Mouse (Mus musculus) neural tube, postnatal 0 days (tissue): Measurements from ENCODE around the gene Fanca. TPM values are rescaled to one million over a fixed set of nuclear protein-coding genes. Genes with fewer than 3 reads are reported as not detected.

Experiments
- polyA plus RNA-seq: library from polyadenylated mRNA; unstranded; fragments of >200 nt; fragmentation: Nextera tagmentation; extraction: Ambion mirVana; gene quantifications from 2 replicates; pipeline ENCODE4 v1.2.1, GENCODE M21; 2015

Fanca gene
- 3.0 and 7.2 TPM in 2 replicates for polyA plus RNA-seq

DNA sequence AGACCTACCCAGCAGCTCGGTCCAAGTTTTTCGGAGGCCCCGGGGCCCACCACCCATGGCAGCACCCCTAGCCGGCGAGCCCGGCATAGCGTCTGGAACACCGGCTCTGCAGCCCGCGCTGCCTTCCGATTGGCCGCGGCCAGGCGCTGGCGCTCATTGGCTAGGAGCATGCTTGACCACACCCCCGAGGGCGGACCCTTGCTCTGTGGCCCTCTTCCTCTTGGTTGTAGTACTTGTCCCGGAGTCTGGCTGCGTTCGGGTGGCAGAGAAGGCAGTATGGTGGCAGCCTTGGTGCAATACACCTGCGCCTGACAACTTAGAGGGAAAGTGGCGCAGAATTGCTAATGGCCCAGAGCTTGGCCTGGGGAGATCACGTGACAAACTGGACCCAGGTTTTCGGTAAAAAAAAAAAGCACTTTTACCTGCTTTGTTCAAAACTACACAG is at the start of gene Fanca:
Gene Fanca, minus strand, starts transcription at position 110 of the 445 bp plus-strand sequence.

DNA sequence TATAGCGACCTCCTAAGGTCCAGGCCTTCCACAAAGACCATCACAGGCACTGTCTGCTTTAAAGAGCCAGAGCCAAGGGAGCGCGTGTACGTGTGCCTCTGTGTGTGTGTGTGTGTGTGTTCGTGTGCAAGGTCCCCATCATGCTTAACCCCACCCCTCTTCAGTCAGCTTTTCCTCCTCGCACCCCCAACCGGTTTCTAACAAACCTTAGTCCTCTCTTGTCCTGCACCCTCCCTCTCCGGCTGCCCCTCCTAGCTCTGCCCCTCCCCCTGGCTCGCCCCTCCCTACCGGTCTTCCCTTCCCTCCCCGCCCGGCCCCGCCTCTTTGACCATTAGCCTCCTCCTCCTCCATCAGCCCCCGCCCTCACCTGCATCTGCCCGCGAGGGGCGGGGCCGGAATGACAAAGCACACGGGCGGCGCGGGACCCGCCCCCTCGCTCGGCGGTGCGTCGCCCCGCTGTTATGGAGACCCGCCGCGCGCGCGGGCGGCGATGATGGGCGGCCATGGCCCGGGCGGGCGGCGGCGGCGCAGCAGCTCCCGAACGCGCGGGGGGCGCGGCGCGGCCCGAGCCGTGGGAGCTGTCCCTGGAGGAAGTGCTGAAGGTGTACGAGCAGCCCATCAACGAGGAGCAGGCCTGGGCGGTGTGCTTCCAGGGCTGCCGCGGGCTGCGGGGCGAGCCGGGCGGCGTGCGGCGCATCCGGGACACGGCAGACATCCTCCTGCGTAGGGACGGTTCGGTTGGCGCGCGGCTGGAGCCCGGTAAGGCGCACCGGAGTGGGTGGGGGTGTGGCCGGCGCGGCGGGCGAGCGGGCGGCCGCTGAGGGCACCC is 14.1 kb upstream of the Fanca start, which contains the start of gene Spire2:
Gene Spire2, plus strand, starts transcription at position 452 of the 829 bp plus-strand sequence.

DNA sequence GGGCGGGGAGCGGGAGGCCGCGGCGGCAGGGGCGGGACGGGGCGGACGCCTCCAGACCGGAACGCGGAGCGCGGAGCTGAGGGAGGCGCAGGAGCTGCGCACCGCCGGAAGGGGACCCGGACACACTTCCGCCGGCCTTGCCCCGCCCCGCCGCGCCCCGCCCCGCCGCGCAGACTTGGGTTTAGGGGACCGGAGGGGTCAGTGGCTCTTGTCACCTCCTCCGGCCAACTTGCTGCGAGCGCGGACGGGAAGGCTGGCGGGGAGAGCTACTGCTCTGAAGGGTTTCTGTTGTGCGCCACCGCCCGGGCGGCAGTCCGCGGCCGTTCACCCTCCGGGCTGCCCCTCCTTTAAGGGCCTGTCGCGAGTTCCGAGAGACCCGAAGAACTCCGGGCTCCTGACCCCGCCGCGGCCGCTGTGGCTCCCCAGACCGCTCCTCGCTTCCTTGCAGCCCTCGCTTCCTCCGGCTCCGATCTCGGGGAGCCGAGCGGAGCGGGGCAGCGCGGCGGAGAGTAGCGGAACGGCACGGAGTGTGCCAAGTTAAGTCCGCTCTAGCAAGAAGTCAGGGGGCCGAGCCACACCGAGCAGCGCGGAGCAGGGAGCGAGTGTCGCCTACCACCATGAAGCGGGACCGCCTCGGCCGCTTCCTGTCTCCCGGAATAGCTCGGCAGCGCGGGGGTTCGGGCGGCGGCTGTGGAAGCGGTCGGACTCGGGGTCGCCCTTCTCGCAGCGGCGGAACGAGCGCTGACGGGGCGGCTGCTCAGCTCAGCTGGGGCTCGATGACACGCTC is 64.1 kb downstream of the Fanca start, which contains the start of the genes Zfp276 and Vps9d1:
Gene Zfp276, plus strand, starts transcription at position 97 of the 787 bp plus-strand sequence.
Gene Vps9d1, minus strand, starts transcription at position 250 of the 787 bp plus-strand sequence.

DNA sequence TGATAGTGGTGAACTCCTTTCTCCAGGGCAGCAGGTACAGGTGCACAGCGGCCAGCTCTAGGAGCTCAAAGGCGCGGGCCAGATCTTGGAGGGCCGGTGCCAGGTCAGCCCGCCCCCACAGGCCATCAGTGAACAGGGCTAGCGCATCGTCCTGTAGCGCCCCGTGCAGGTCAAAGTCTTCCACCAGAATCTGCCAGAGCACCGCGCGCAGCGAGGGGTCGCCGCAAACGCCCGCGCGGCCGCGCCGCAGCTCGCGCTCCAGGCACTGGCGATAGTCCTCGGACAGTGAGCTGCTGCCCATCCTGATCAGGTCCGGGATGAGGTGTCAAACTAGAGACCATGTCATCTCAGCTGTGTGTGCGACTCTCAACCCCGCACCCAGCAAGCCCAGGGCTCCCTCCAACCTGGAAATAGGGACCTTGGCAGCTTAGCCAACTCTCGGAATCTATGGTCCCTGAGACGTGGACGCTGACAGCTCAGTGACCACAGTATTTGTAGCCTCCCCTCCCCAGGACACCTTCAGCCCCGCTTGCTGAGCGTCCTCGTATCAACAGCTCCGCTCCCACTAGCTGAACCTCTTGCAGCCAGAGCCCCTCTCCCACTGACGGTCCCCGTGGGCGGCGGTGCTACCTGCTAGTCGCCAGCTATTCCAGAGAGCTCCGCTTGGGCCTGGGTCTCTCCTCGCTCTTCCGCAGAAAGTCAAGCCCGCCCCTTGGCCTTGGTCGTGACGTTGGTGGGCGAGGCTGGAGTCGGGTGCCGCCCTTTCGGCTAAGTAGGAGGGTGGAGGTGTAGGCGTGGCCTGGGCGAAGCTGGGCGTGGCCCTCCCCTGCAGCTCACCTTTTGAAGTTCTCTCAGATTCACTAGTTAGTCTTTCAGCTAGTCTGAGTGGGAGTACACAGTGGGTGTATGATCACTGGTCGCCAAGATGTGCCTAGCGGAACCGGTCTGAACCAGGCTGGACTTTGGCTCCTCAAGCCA is 82.6 kb downstream of the Fanca start, which contains the start of gene Spata2l:
Gene Spata2l, minus strand, starts transcription at position 714 of the 978 bp plus-strand sequence.

DNA sequence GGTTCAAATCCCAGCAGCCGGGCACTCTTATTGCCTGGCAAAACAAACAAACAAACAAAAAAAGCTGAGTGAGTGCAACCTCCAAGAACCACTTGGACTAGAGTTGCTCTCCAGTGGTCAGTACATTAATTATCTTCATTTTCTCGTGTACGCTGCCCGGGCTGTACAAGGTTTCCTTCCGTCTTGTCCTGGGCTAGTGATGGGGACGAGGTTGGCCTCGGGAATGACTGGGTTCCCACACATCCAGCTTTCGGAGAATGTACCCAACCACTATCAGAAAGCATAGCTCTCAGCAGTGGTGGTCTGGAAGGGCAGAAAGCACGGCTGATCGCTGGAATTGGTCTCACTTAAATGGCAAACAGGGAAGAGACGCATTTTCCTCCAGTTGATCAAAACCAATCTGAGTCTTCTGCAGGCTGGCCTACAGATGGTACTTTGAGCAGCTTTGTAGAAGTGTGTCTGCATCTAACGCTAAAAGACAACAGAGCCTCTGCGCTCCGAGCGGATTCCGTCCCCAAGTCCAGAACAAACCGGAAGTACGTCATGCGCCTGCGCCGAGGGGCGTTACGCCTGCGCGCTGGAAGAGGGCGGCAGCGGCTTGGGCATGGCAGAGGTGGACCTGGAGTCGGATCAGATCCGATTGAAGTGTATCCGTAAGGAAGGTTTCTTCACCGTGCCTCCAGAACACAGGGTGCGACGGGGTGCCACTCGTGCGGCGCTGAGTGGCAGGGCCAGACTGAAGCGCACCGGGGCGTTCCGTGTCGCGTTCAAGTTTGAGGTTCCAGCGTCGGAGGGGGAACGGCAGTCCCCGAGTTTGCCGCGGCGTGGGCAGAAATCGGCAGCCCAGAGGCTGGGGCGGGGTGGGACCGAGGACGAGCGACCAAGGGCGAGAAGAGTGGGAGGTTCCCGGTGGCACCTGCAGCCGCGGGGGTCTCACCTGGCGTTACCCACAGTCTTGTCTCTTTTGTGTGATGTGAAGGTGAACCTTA is 93.8 kb downstream of the Fanca start, which contains the start of gene Cdk10:
Gene Cdk10, plus strand, starts transcription at position 565 of the 989 bp plus-strand sequence.

Other genes starting within 250 kb of the Fanca start
- 727 and 861 TPM in 2 replicates for gene Rpl13, start 216.2 kb downstream of the Fanca start, polyA plus RNA-seq
- 8.8 and 11.8 TPM in 2 replicates for gene Cpne7, start 201.2 kb downstream of the Fanca start, polyA plus RNA-seq
- 3.3 and 4.5 TPM in 2 replicates for gene Sult5a1, start 160.3 kb downstream of the Fanca start, polyA plus RNA-seq
- gene Dpep1, start 132.3 kb downstream of the Fanca start, polyA plus RNA-seq, result 1.4 and 2.3 TPM in 2 replicates
- gene Chmp1a, start 105.8 kb downstream of the Fanca start, polyA plus RNA-seq, result 159 and 169 TPM in 2 replicates
- 8.6 and 8.8 TPM in 2 replicates for gene Spata33, start 105.7 kb downstream of the Fanca start, polyA plus RNA-seq
- gene Cdk10, start 93.7 kb downstream of the Fanca start, polyA plus RNA-seq, result 41.0 and 46.2 TPM in 2 replicates
- 18.3 and 18.5 TPM in 2 replicates for gene Spata2l, start 82.3 kb downstream of the Fanca start, polyA plus RNA-seq
- gene Zfp276, start 64.4 kb downstream of the Fanca start, polyA plus RNA-seq, result 15.3 and 18.2 TPM in 2 replicates
- 54.6 and 63.7 TPM in 2 replicates for gene Vps9d1, start 64.2 kb downstream of the Fanca start, polyA plus RNA-seq
- 31.8 and 35.0 TPM in 2 replicates for gene Spire2, start 14.1 kb upstream of the Fanca start, polyA plus RNA-seq
- gene Tcf25, start 55.2 kb upstream of the Fanca start, polyA plus RNA-seq, result 411 and 449 TPM in 2 replicates
- gene Mc1r, start 88.5 kb upstream of the Fanca start, polyA plus RNA-seq, result 0.06 TPM in 1 of 2 replicates, not detected in the other
- gene Tubb3, start 92.8 kb upstream of the Fanca start, polyA plus RNA-seq, result 1,123 and 1,326 TPM in 2 replicates
- gene Def8, start 105.0 kb upstream of the Fanca start, polyA plus RNA-seq, result 36.5 and 39.5 TPM in 2 replicates
- gene Afg3l1, start 159.3 kb upstream of the Fanca start, polyA plus RNA-seq, result 35.4 and 38.7 TPM in 2 replicates
- gene Dbndd1, start 196.9 kb upstream of the Fanca start, polyA plus RNA-seq, result 56.5 and 63.3 TPM in 2 replicates
- gene Gas8, start 200.3 kb upstream of the Fanca start, polyA plus RNA-seq, result 29.3 and 30.9 TPM in 2 replicates